Mouse (Mus musculus): ENCODE data around the gene Etv3. TPM values are rescaled to one million over a fixed set of nuclear protein-coding genes. Genes with fewer than 3 reads are reported as not detected.

Etv3 gene
- polyA plus RNA-seq, 1 experiment from 2014 or later, result 8.6 TPM

GRCm38 (mm10) chr3:87527139-87527538 is 1.9 kb downstream of the Etv3 start:
- WGBS, result 90% methylated on average over 12 of the region's 12 CpGs
- H3K36me3 ChIP-seq (ENCODE audit: control insufficient read depth, insufficient read depth, low read length), result peaks cover 3% of the 10 kb centered on the region; the same call in 1 of the 2 replicates
- no peaks in the 10 kb centered on the region for H3K9me3 ChIP-seq (ENCODE audit: control insufficient read depth, low read length)

GRCm38 (mm10) chr3:87528021-87528420 is 2.8 kb downstream of the Etv3 start:
- Histone ChIP-seq H3K4me3 (ENCODE audit: low read depth, low read length) (no peak overlapping the region), H3K9me3 (ENCODE audit: control insufficient read depth, low read length) (no peaks in the 10 kb centered on the region), H3K36me3 (ENCODE audit: control insufficient read depth, insufficient read depth, low read length) (peaks cover 3% of the 10 kb centered on the region; the same call in 1 of the 2 replicates), H3K9ac (ENCODE audit: low read length) (no peak overlapping the region), H3K4me1 (ENCODE audit: control insufficient read depth, insufficient read depth, low read length) (peaks cover 7% of the 10 kb centered on the region), H3K4me2 (ENCODE audit: low read depth) (no peak overlapping the region), H3K27me3 (ENCODE audit: control insufficient read depth, insufficient read depth, low read length) (no peaks in the 10 kb centered on the region), H3K27ac (ENCODE audit: low read depth, low read length) (no peak overlapping the region)
- DNase-seq (ENCODE audit: low spot score) (no peak), ATAC-seq (ENCODE audit: insufficient read depth, low FRiP score, low TSS enrichment) (no peak)
- 92% methylated on average over 8 of the region's 8 CpGs for WGBS

More at GRCm38 (mm10) chr3:87527139-87527538, 1.9 kb downstream of the Etv3 start:
- Histone ChIP-seq H3K9ac (ENCODE audit: low read length) (no peak overlapping the region), H3K27me3 (ENCODE audit: control insufficient read depth, insufficient read depth, low read length) (no peaks in the 10 kb centered on the region), H3K4me1 (ENCODE audit: control insufficient read depth, insufficient read depth, low read length) (peaks cover 7% of the 10 kb centered on the region), H3K4me2 (ENCODE audit: low read depth) (no peak overlapping the region), H3K27ac (ENCODE audit: low read depth, low read length) (no peak overlapping the region), H3K4me3 (ENCODE audit: low read depth, low read length) (no peak overlapping the region)
- ATAC-seq (ENCODE audit: insufficient read depth, low FRiP score, low TSS enrichment) (no peak), DNase-seq (ENCODE audit: low spot score) (no peak)

- DNase-seq (ENCODE audit: low spot score), result no peak
- H3K27me3 ChIP-seq (ENCODE audit: control insufficient read depth, insufficient read depth, low read length), result no peaks in the 10 kb centered on the region
- no peak overlapping the region for H3K27ac ChIP-seq (ENCODE audit: low read depth, low read length)
- H3K36me3 ChIP-seq (ENCODE audit: control insufficient read depth, insufficient read depth, low read length), result peaks cover 3% of the 10 kb centered on the region; the same call in 1 of the 2 replicates
- H3K4me2 ChIP-seq (ENCODE audit: low read depth), result no peak overlapping the region
- ATAC-seq (ENCODE audit: insufficient read depth, low FRiP score, low TSS enrichment), result no peak
- 94% methylated on average over 8 of the region's 8 CpGs for WGBS
- no peaks in the 10 kb centered on the region for H3K9me3 ChIP-seq (ENCODE audit: control insufficient read depth, low read length)
- H3K9ac ChIP-seq (ENCODE audit: low read length), result no peak overlapping the region
- H3K4me1 ChIP-seq (ENCODE audit: control insufficient read depth, insufficient read depth, low read length), result peaks cover 7% of the 10 kb centered on the region
- no peak overlapping the region for H3K4me3 ChIP-seq (ENCODE audit: low read depth, low read length)
Observed at GRCm38 (mm10) chr3:87528841-87529240, 3.6 kb downstream of the Etv3 start.

GRCm38 (mm10) chr3:87529568-87529967 is 4.4 kb downstream of the Etv3 start:
- H3K4me1 ChIP-seq (ENCODE audit: control insufficient read depth, insufficient read depth, low read length), result peaks cover 7% of the 10 kb centered on the region
- no peaks in the 10 kb centered on the region for H3K27me3 ChIP-seq (ENCODE audit: control insufficient read depth, insufficient read depth, low read length)
- no peak for ATAC-seq (ENCODE audit: insufficient read depth, low FRiP score, low TSS enrichment)
- no peak overlapping the region for H3K4me2 ChIP-seq (ENCODE audit: low read depth)
- H3K27ac ChIP-seq (ENCODE audit: low read depth, low read length), result no peak overlapping the region
- H3K4me3 ChIP-seq (ENCODE audit: low read depth, low read length), result no peak overlapping the region
- WGBS, result 91% methylated on average over 11 of the region's 11 CpGs
- no peak overlapping the region for H3K9ac ChIP-seq (ENCODE audit: low read length)
- H3K36me3 ChIP-seq (ENCODE audit: control insufficient read depth, insufficient read depth, low read length), result peaks cover 3% of the 10 kb centered on the region; the same call in 1 of the 2 replicates
- no peaks in the 10 kb centered on the region for H3K9me3 ChIP-seq (ENCODE audit: control insufficient read depth, low read length)
- no peak for DNase-seq (ENCODE audit: low spot score)

GRCm38 (mm10) chr3:87530234-87530633 is 5.0 kb downstream of the Etv3 start:
- Histone ChIP-seq H3K4me3 (ENCODE audit: low read depth, low read length) (no peak overlapping the region), H3K4me2 (ENCODE audit: low read depth) (no peak overlapping the region), H3K27me3 (ENCODE audit: control insufficient read depth, insufficient read depth, low read length) (no peaks in the 10 kb centered on the region), H3K27ac (ENCODE audit: low read depth, low read length) (no peak overlapping the region), H3K9ac (ENCODE audit: low read length) (no peak overlapping the region), H3K9me3 (ENCODE audit: control insufficient read depth, low read length) (no peaks in the 10 kb centered on the region), H3K36me3 (ENCODE audit: control insufficient read depth, insufficient read depth, low read length) (peaks cover 3% of the 10 kb centered on the region; the same call in 1 of the 2 replicates), H3K4me1 (ENCODE audit: control insufficient read depth, insufficient read depth, low read length) (peaks cover 7% of the 10 kb centered on the region)
- no peak for DNase-seq (ENCODE audit: low spot score)
- WGBS, result 87% methylated on average over 3 of the region's 3 CpGs
- no peak for ATAC-seq (ENCODE audit: insufficient read depth, low FRiP score, low TSS enrichment)

GRCm38 (mm10) chr3:87533667-87534378 is 8.6 kb downstream of the Etv3 start:
- Histone ChIP-seq H3K4me3 (ENCODE audit: low read depth, low read length) (no peak overlapping the region), H3K4me2 (ENCODE audit: low read depth) (no peak overlapping the region), H3K36me3 (ENCODE audit: control insufficient read depth, insufficient read depth, low read length) (peaks cover 10% of the 10 kb centered on the region), H3K27ac (ENCODE audit: low read depth, low read length) (no peak overlapping the region), H3K9me3 (ENCODE audit: control insufficient read depth, low read length) (no peaks in the 10 kb centered on the region), H3K9ac (ENCODE audit: low read length) (no peak overlapping the region), H3K27me3 (ENCODE audit: control insufficient read depth, insufficient read depth, low read length) (no peaks in the 10 kb centered on the region), H3K4me1 (ENCODE audit: control insufficient read depth, insufficient read depth, low read length) (no peaks in the 10 kb centered on the region)
- 94% methylated on average over 7 of the region's 7 CpGs for WGBS
- ATAC-seq (ENCODE audit: insufficient read depth, low FRiP score, low TSS enrichment) (no peak), DNase-seq (ENCODE audit: low spot score) (no peak)

GRCm38 (mm10) chr3:87538034-87538433 is 12.8 kb downstream of the Etv3 start:
- ATAC-seq (ENCODE audit: insufficient read depth, low FRiP score, low TSS enrichment) (no peak), DNase-seq (ENCODE audit: low spot score) (no peak)
- no peaks in the 10 kb centered on the region for H3K9me3 ChIP-seq (ENCODE audit: control insufficient read depth, low read length)
- H3K4me2 ChIP-seq (ENCODE audit: low read depth), result no peak overlapping the region
- H3K4me1 ChIP-seq (ENCODE audit: control insufficient read depth, insufficient read depth, low read length), result peaks cover 14% of the 10 kb centered on the region
- H3K27ac ChIP-seq (ENCODE audit: low read depth, low read length), result no peak overlapping the region
- 88% methylated on average over 10 of the region's 10 CpGs for WGBS
- no peaks in the 10 kb centered on the region for H3K27me3 ChIP-seq (ENCODE audit: control insufficient read depth, insufficient read depth, low read length)
- no peak overlapping the region for H3K9ac ChIP-seq (ENCODE audit: low read length)
- H3K4me3 ChIP-seq (ENCODE audit: low read depth, low read length), result no peak overlapping the region
- peaks cover 10% of the 10 kb centered on the region for H3K36me3 ChIP-seq (ENCODE audit: control insufficient read depth, insufficient read depth, low read length)

GRCm38 (mm10) chr3:87540028-87540675 is 14.9 kb downstream of the Etv3 start:
- H3K9ac ChIP-seq (ENCODE audit: low read length), result no peak overlapping the region
- H3K9me3 ChIP-seq (ENCODE audit: control insufficient read depth, low read length), result no peaks in the 10 kb centered on the region
- peaks cover 10% of the 10 kb centered on the region for H3K36me3 ChIP-seq (ENCODE audit: control insufficient read depth, insufficient read depth, low read length)
- H3K27me3 ChIP-seq (ENCODE audit: control insufficient read depth, insufficient read depth, low read length), result no peaks in the 10 kb centered on the region
- no peak overlapping the region for H3K4me2 ChIP-seq (ENCODE audit: low read depth)
- no peak overlapping the region for H3K27ac ChIP-seq (ENCODE audit: low read depth, low read length)
- WGBS, result 77% methylated on average over 11 of the region's 11 CpGs
- H3K4me1 ChIP-seq (ENCODE audit: control insufficient read depth, insufficient read depth, low read length), result peaks cover 14% of the 10 kb centered on the region
- DNase-seq (ENCODE audit: low spot score), result no peak
- H3K4me3 ChIP-seq (ENCODE audit: low read depth, low read length), result no peak overlapping the region
- ATAC-seq (ENCODE audit: insufficient read depth, low FRiP score, low TSS enrichment), result no peak

GRCm38 (mm10) chr3:87540714-87541113 is 15.5 kb downstream of the Etv3 start:
- H3K36me3 ChIP-seq (ENCODE audit: control insufficient read depth, insufficient read depth, low read length), result peaks cover 7% of the 10 kb centered on the region
- H3K27me3 ChIP-seq (ENCODE audit: control insufficient read depth, insufficient read depth, low read length), result no peaks in the 10 kb centered on the region
- no peak overlapping the region for H3K27ac ChIP-seq (ENCODE audit: low read depth, low read length)
- H3K4me3 ChIP-seq (ENCODE audit: low read depth, low read length), result no peak overlapping the region
- no peaks in the 10 kb centered on the region for H3K9me3 ChIP-seq (ENCODE audit: control insufficient read depth, low read length)
- H3K4me1 ChIP-seq (ENCODE audit: control insufficient read depth, insufficient read depth, low read length), result peaks cover 14% of the 10 kb centered on the region
- DNase-seq (ENCODE audit: low spot score) (no peak), ATAC-seq (ENCODE audit: insufficient read depth, low FRiP score, low TSS enrichment) (no peak)
- WGBS, result 26% methylated on average over 8 of the region's 8 CpGs
- H3K9ac ChIP-seq (ENCODE audit: low read length), result no peak overlapping the region
- no peak overlapping the region for H3K4me2 ChIP-seq (ENCODE audit: low read depth)
